Mouse (Mus musculus) embryonic fibroblast, embryonic 13.5 days (primary cell): ENCODE measurements around the gene H2afx. TPM values are rescaled to one million over a fixed set of nuclear protein-coding genes. Genes with fewer than 3 reads are reported as not detected.
"Not testable (repeated sequence)": the region's sequence is repeated elsewhere in the genome, so short reads cannot be mapped to it uniquely, and the experiment has no call there.

Experiments used
- H3K27ac ChIP-seq: 2 replicates; pipeline ENCODE4 v1.5.1; 2012; ENCODE audit warnings: low read length, control low read depth, inconsistent platforms; ENCODE audit not compliant: insufficient read depth
- H3K4me1 ChIP-seq: 2 replicates; pipeline ENCODE4 v1.6.1; 2011; ENCODE audit warnings: low read length; ENCODE audit not compliant: control insufficient read depth, insufficient read depth
- H3K4me3 ChIP-seq: 2 replicates; pipeline ENCODE4 v1.5.1; 2011; ENCODE audit warnings: mild to moderate bottlenecking, control low read depth, low read length; ENCODE audit not compliant: insufficient read depth
- CTCF ChIP-seq: IDR thresholded peaks from 2 replicates; pipeline ENCODE4 v1.5.1; 2011; ENCODE audit warnings: mild to moderate bottlenecking, control low read depth, low read length, moderate library complexity, borderline replicate concordance; ENCODE audit not compliant: insufficient read depth
- POLR2A ChIP-seq: IDR thresholded peaks from 2 replicates; pipeline ENCODE4 v1.6.1; 2011; ENCODE audit warnings: low read depth, mild to moderate bottlenecking, control low read depth, low read length, moderate library complexity
- polyA plus RNA-seq: library from polyadenylated mRNA; stranded (reverse); fragments of >200 nt; gene quantifications from 2 replicates; pipeline ENCODE4 v1.2.4, GENCODE M21; 2011; ENCODE audit warnings: low read depth; ENCODE audit not compliant: missing spikeins, insufficient read length

H2afx gene
- polyA plus RNA-seq, 1 experiment, result 74.7 TPM

DNA sequence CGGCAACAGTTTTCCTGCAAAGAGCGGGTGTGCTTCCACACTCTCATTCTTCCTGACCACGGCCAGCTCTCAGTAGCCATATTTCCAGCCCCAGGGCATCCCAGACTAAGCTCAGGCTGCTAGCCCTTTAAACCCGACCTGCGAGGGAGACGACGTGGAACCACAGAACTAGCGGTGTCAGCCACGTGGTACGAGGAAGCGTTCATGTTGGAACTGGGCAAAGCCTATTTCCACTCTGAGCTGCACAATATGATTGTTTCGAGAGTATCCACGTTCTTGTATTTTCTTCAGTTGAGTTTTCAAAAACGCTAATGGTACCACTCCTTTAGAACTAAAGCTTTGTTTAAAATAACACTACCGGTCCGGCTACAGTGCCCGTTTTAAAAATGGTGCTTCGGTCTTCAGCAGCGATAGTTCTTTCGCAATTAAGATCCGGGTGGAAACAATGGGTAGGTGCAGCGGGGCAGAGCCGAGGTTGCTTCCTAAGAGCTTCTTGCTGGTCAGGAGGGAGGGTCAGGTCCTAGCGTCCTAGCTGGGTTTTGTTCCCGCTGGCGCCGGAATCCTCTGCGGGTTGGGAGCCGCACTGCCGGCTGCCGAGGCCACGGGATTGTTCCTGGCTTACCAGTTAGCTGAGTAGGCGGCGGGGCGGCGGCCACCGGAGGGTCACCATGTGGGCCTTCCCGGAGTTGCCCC lies 8.0 kb upstream of the H2afx start:
- no peak for TF ChIP-seq CTCF
- peak; percentile 69 for TF ChIP-seq POLR2A

DNA sequence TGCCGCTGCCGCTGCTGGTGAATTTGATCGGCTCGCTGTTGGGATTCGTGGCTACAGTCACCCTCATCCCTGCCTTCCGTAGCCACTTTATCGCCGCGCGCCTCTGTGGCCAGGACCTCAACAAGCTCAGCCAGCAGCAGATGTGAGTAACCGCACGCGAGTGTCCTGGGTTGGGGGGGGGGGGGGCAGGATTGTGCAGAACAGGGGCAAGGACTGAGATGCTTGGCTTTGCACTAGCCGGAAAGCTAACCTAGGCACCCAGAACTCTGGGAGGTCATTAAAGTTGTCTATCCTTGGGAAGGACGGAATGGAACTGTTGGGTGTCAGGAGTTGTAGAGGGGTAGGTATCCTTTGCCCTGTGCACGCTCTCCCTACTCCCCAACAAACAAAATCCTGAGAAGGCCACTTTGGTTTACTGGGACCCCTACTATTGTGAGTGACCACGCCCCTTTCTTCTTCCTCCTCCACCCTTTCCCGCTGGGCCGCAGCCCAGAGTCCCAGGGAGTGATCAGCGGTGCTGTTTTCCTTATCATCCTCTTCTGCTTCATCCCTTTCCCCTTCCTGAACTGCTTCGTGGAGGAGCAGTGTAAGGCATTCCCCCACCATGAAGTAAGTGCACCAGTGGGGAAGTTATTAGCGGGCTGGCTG lies 7.3 kb upstream of the H2afx start:
- Histone ChIP-seq H3K4me1 (no peaks in the 10 kb centered on the region), H3K27ac (peak overlapping the region; percentile 80), H3K4me3 (peak overlapping the region; percentile 80)
- TF ChIP-seq CTCF (no peak), POLR2A (peak; percentile 41; the same call in 1 of the 2 replicates)

More for the DNA sequence above, 8.0 kb upstream of the H2afx start:
- no peaks in the 10 kb centered on the region for H3K4me1 ChIP-seq
- H3K27ac ChIP-seq, result peak overlapping the region; percentile 80
- peak overlapping the region; percentile 80 for H3K4me3 ChIP-seq

DNA sequence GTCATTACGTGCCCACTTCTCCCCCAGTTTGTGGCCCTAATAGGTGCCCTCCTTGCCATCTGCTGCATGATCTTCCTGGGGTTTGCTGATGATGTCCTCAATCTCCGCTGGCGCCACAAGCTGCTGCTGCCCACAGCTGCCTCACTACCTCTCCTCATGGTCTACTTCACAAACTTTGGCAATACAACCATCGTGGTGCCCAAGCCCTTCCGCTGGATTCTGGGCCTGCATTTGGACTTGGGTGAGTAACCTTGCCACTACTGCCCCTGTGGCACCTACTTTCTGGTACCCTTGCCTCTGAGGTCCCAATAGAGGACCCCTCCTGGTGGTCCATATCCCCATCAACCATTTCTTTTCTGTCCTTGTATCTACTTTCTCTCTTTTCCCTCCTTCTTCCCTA lies 6.6 kb upstream of the H2afx start:
- no peak overlapping the region for H3K27ac ChIP-seq
- peak overlapping the region; percentile 80 for H3K4me3 ChIP-seq
- no peaks in the 10 kb centered on the region for H3K4me1 ChIP-seq
- TF ChIP-seq POLR2A, result no peak
- no peak for TF ChIP-seq CTCF

DNA sequence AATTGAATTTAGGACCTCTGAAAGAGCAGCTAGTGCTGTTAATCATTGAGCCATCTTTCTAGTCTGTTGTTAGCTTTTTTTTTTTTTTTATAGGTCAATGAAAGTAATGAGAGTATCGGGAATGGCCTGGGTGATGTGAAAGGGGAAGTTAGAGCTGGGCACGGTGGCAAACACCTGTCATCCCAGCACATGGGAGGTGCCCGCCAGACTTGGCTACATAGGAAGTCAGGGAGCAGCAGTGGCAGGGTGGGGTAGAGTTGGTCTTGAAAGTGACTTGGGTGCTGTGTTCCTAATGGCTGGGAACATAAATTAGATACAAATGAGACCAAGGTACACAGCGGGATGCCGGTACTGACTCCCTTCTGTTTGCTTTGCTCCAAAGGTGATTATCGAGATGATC lies 3.8 kb upstream of the H2afx start:
- TF ChIP-seq CTCF (no peak), POLR2A (no peak)
- H3K4me1 ChIP-seq, result no peaks in the 10 kb centered on the region
- no peak overlapping the region for H3K4me3 ChIP-seq
- H3K27ac ChIP-seq, result no peak overlapping the region

DNA sequence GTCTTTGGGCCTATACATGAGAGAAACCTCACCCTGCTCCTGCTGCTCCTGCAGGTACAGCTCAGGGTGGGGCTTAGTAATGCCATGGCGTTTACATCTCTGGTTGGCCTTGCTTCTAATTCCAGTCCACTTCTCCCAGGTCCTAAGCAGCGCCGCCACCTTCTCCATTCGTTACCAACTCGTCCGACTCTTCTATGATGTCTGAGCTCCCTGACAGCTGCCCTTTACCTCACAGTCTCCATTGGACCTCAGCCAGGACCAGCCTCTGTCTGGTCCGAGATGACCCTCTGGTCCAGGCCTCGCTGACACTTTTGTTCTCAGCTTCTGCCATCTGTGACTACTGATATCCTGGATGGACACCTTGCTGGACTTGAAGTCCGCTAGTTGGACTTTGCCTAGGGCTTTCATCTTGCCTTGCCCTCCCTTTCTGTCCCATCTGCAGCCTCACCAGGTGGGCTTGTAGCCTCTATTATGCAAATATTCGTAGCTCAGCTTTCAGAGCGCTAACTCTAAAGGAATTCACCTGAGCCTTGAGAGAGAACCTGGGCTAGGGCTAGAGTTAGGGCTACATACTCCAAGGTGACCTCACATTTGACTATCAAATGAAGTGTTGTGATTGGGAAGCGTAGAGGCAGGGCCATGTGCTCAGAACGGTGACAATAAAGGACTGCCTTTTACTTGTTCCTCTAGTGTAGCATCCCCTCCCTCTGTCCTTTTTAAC lies 1.4 kb upstream of the H2afx start:
- TF ChIP-seq CTCF, result no peak
- no peak for TF ChIP-seq POLR2A
- no peak overlapping the region for H3K4me3 ChIP-seq
- H3K4me1 ChIP-seq, result no peaks in the 10 kb centered on the region; the same call in 1 of the 2 replicates
- H3K27ac ChIP-seq, result no peak overlapping the region

DNA sequence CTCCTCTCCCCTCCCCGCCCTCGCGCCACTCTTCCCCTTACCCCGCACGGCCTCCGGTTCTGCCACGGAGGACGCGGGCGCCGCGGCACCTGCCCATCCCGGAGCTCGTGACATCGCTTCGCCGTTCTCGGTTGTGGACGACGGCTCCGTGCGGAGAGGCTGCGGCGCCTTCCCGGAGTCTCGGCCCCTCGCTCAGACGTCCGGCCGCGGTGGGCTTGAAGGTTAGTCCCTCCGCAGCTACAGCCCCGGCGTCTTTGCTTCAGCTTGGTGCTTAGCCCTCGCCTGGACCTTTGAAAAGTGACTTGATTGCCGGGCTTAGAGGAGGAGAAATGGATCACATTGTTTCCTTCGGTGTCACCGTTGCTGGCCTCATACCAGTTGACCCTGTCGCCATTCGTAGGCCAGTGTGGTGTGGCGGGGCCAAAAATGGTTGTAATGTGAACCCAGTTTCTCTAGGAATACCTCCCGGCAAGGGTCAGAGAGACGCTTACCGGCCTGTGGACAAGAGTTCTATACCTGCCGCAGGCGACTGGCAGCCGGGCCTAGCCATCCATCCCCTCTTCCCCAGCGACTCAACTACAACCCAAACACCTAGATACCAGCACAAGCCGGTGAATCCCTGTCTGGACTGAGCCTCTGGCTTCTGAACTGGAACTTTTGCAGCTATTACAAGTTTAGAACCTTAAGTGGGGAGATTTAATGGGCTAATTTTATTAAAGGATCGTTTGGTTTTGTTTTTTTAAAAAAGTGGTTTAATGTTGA lies 1.0 kb downstream of the H2afx start:
- peak overlapping the region; percentile 69 for H3K4me3 ChIP-seq
- no peak for TF ChIP-seq CTCF
- peak; percentile 40; the same call in 1 of the 2 replicates for TF ChIP-seq POLR2A
- peak overlapping the region; percentile 41 for H3K27ac ChIP-seq
- no peaks in the 10 kb centered on the region; the same call in 1 of the 2 replicates for H3K4me1 ChIP-seq

DNA sequence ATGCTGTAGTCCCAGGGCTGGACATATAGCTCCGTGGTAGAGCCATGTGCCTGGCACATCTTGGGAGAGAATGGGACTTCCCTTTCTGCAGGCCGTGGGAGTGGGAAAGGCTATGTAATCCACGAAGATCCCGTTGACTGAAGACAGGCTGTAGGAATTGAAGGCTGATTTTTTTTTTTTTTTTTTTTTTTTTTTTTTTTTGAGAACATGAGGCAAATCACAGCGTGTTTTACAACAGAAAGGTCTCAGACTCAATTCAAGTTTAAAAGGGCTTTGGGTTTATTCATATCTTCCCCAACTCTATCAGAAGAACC lies 1.6 kb downstream of the H2afx start:
- Histone ChIP-seq H3K27ac (peak overlapping the region; percentile 41), H3K4me3 (peak overlapping the region; percentile 69), H3K4me1 (no peaks in the 10 kb centered on the region; the same call in 1 of the 2 replicates)
- no peak for TF ChIP-seq POLR2A
- no peak for TF ChIP-seq CTCF

DNA sequence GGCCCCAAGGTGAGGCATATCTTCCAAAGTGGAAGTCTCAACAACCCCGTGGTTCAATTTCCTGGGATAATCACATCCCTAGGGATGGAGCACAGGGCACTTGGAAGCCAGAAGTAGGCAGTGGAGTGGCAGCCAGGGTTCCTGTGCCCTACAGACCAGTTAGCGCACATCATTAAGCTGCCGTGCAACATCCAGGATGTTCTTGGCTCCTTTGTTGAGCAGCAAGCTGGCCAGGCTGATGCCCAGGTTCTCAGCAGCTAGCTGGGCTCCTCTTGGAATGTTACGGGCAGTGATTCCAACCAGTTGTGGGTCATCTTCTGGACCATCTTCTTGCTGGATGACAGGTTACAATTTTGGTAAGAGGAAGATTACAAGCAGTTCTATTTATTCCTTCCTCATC lies 2.0 kb downstream of the H2afx start:
- not testable (repeated sequence) for H3K4me1 ChIP-seq, H3K27ac ChIP-seq
- H3K4me3 ChIP-seq, result peak overlapping the region; percentile 50
- peak; percentile 18; the same call in 1 of the 2 replicates for TF ChIP-seq POLR2A

DNA sequence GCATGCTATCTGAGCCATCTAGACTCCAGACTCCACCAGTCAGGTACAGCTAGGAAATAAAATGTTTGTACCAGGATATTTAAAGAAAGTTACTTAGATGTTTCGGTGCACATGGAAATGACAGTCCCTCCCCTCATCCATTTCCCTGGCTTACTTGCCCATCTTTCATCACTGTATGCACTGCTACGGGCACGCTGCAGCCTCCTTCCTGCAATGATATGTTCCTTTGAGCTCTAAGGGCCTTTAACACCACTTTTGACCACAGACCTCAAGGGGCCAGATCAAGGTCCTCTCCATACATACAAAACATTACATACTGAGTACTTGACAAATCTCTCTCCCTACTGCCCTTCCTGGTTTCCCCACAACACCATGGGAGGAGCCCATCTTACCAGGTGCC lies 2.5 kb downstream of the H2afx start:
- H3K4me1 ChIP-seq, result no peaks in the 10 kb centered on the region; the same call in 1 of the 2 replicates
- H3K27ac ChIP-seq, result no peak overlapping the region
- TF ChIP-seq CTCF, result no peak
- TF ChIP-seq POLR2A, result no peak; the same call in 1 of the 2 replicates
- H3K4me3 ChIP-seq, result peak overlapping the region; percentile 50
